Mouse (Mus musculus) right cerebral cortex, postnatal 10 days (tissue): ENCODE measurements around the gene Ifit2.
"Not testable (repeated sequence)": the region's sequence is repeated elsewhere in the genome, so short reads cannot be mapped to it uniquely, and the experiment has no call there.

ENCODE experiments used
- DNase-seq, 2 experiments: peaks; one replicate each; pipeline ENCODE4 v3.0.0; 2021; ENCODE audit warnings: low spot score in 2 of 2

Ifit2 gene

DNA sequence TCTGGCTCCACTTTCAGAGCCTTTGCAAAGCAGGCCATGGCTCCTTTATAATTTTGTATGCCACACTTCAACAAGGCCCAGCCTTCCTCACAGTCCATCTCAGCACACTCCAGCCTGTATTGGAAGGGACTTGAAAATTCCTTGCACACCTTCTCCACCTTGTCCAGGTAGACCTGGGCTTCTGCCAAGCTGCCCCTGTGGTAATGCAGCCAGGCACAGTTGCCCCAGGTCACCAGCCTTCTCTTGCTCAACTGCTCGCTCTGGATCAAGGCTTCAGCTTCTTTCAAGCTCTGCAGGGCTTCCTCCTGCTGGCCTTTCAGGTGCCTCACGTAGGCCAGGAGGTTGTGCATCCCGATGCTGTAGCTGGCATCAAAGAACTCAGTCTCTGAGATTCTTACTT lies 44.0 kb downstream of the Ifit2 start:
- not testable (repeated sequence) for DNase-seq

DNA sequence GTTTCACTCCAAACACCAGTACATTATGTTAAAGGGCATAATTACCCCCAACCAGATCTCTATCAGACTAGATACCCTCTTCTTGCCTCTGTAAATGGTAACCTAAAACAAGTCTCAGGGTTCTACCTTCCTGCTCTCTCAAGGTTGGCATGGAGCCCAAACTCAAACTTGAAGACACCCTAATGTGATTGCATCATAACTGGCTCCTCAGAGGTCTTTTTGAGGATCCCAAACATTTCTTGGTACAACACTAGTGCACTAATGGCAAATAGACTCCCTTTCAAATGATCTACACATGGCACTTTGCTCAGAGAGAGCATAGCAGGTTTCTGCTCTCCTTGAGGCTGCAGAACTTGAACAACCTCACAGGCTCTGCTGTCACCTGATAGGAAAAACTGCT lies 46.3 kb downstream of the Ifit2 start:
- no peak for DNase-seq

DNA sequence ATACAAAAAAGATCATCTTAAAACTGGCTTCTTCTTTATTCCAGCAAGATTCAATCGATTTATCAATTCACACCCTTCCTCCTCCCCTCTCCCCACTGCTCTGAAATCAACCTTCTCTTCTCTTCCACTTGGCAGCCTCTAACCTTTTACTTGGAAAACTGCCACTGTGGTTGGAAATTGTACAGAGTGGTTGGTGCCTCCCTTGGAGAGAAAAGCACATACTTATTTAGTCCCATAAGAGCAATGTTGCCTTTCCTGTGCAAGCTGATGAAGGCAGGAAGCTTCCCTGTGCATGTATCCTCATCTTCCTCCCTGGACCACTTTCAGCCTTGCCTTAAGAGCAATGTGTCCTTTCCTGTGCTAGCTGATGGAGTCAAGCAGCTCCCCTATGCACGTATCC lies 47.8 kb downstream of the Ifit2 start:
- peak; percentile 57 to 66 for DNase-seq

DNA sequence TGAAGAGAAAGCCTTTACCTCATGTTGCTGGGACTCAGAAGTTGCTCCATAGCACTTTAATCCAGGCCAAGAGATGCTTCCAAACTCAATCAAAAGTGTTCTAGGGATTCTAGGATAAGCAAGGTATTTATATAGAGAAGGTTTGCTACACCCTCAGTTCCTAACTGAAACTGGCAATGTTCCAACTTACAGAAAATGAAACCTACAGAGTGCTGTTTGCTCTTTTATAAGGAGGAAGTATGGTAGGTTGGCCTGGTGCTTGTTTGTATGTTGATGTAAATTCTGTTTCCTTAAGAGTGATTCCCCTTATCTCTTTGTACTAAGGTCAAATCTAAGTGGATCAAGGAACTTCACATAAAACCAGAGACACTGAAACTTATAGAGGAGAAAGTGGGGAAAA lies 48.8 kb downstream of the Ifit2 start:
- DNase-seq = not testable (repeated sequence)

DNA sequence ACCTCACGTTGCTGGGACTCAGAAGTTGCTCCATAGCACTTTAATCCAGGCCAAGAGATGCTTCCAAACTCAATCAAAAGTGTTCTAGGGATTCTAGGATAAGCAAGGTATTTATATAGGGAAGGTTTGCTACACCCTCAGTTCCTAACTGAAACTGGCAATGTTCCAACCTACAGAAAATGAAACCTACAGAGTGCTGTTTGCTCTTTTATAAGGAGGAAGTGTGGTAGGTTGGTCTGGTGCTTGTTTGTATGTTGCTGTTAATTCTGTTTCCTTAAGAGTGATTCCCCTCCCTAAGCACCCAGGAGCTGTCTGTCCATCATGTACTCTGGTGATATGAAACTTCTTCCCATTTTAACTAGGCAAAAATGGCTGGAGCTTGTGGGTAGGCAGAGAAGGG lies 51.4 kb downstream of the Ifit2 start, which contains the start of gene Ifit1bl1:
Gene Ifit1bl1 (minus strand): TSS at position 69 of the 400 bp plus-strand sequence.
- DNase-seq = not testable (repeated sequence)

DNA sequence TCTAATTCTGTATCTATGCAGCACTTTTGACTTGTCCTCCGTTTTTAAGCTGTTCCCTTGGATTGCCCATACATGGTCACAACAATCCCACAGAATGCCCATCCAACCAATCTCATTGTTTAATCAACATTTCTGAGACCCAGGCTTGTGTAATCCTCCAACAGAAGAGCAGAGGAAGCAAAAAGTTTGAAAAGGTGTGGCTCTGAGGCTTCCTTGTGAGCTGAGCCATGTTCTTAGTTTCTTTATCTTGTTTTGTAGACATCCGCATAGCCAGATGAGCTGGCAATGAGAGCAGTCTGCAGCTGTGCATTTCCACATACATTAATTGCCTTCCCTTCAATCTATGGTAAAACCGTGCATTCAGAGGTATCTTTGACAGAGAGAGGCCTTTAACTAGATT lies 55.0 kb downstream of the Ifit2 start:
- DNase-seq = no peak

DNA sequence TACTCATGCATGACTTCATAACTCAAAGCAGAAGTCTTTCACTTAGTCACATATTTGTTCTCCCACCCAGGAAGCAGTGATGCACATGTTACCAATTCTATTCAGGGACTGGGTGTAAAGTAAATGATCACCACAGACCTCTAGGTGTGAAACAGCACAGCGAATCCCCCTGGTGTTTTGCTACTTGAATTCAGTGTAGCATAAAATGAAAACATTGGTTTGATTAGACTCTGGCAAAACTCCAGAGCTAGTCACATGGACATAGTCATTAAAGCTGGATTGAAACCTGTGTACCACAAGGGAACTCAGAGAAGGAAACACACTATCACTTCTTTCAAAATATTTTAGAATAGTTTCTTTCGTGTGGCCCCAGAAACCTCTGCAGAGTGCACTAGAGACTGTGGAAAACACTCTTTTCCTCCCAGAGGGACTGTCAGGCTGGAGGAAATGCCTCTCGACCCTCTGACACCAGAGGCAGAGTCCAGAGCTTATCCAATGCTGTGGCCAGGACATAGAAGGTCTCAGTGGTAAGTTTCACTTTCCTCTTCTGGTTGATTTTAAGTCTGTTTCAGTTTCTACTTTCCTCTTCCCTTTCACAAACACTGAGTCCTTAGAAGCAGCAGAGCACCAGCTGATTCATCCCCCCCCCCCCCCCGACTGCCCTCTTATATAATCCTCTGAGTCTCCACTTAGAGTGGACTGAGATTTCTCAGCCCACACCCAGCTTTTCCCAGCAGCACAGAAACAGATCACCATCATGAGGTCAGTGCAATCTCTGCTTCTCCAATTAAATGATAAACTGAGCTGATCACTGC lies 57.0 kb downstream of the Ifit2 start, which contains the start of gene Ifit3b:
Gene Ifit3b (plus strand): TSS at position 734 of the 815 bp plus-strand sequence.
- DNase-seq = not testable (repeated sequence)

DNA sequence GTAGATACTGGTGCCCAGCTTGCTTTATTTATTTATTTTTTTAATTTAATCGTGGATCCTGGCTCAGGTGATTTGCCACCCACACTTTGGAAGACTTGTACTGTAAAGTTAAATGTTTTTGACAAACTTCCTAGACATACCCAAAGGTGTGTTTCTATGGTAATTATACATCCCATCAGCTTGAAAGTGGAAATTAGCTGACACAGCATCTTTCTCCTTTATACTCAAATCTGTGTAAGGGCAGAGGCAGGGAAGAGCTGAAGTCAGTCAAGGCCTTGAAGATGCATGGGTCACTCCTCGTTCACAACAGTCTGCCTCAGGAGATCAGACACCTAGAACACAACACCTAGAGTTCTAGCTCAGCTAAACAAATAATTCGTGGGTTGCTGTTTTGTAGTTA lies 59.6 kb downstream of the Ifit2 start:
- DNase-seq = not testable (repeated sequence)

DNA sequence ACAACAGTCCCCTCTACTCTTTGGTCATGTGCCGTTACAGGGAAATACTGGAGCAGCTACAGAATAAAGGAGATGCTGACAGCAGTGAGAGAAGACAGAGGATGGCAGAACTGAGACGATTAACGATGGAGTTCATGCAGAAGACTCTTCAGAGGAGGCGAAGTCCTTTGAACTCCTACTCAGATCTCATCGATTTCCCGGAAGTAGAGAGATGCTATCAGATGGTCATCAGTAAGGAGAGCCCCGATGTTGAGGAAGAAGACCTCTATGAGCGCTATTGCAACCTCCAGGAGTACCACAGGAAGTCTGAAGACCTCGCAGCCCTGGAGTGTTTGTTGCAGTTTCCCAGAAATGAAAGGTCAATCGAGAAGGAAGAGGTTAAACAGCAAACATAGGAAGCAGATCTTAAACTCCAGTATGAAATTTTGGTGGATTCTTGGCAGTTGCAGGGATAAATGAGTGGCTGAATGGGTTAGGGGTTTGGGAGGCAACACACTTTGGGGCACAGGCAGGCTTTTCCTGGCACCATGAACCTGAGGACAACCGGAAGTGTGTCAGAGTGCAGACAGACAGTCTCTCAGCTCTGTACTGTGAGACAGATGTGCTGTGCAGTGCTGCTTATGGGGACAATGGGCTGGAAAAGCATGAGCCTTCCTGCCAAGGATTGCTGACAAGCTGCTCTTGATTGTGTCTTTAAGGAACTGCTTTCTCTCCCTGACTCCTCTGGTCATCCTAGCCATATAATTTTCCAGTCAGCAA lies 61.9 kb downstream of the Ifit2 start:
- DNase-seq = not testable (repeated sequence)

DNA sequence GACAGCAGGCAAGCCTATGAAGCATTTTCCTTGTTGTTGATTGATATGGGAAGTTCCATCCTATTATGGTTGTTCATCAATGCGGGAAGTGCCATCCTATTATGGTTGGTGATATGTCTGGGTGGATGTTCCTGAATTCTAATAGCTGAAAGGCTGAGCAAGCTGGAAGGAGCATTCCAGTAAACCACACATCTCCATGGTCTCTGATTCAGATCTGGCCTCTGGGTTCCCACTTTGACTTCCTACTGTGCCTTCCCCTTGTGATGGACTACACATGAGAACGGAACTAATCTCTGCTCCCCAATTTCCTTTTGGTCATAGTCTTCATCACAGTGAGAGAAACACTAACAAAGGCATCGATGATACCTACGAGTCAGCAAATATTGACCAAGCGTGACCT lies 70.4 kb downstream of the Ifit2 start:
- no peak for DNase-seq

DNA sequence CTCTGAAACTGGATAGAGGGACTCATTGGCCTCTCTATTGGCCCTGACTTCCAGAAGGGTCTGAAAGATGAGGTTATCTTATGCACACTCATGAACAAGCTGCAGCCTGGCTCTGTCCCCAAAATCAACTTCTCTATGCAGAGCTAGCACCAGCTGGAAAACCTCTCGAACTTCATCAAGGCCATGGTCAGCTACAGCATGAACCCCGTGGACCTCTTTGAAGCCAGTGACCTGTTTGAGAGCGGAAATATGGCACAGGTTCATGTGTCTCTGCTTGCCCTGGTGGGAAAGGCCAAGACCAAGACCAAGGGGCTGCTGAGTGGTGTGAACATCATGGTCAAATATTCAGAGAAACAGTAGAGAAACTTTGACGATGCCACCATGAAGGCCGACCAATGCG lies 73.3 kb downstream of the Ifit2 start:
- no peak for DNase-seq

DNA sequence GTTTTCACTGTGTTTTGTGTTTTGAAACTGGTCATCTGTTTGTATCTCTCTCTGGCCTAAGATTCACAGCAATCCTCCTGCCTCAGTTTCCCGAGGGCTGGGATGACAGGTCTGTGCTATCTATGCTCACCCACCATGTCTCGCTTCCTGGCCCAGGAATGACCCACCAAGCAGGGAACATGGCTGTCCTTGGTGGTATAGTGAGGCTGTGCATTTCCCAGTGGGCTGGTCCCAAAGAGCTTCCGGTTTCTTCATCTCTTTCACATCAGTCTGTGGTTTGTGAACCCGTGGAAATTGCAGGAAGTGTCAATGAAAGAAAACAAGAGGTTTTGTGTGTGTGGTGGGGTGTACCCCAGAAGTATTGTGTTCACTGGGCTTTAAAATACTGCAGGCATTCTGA lies 74.2 kb downstream of the Ifit2 start:
- DNase-seq = no peak
